Mouse (Mus musculus) embryo, embryonic 11.5 days (tissue): Measurements from ENCODE around the gene Trpm8.

Experiments
- DNase-seq: peaks from one replicate; pipeline ENCODE4 v3.0.0-alpha.2; 2012; ENCODE audit warnings: low read depth, low spot score

The Trpm8 gene

DNA sequence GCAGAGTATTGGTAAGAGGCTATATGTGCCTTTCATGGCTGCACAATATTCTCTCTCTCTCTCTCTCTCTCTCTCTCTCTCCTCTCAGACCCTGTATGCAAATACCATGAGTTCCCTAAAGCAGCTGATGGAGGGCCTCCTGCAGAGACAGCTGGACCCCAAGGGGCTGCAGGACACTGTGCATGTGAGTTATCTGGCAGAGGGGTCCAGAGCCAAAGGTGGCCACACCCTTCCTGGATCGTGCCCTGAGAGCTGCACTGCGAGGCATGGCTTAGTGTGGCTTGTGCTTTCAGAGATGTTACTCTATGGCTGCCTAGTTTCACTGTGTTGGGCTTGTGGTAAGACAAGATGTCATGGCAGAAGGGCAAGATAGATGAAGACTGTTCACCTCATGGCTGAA lies 29.8 kb upstream of the Trpm8 start:
- no peak for DNase-seq

DNA sequence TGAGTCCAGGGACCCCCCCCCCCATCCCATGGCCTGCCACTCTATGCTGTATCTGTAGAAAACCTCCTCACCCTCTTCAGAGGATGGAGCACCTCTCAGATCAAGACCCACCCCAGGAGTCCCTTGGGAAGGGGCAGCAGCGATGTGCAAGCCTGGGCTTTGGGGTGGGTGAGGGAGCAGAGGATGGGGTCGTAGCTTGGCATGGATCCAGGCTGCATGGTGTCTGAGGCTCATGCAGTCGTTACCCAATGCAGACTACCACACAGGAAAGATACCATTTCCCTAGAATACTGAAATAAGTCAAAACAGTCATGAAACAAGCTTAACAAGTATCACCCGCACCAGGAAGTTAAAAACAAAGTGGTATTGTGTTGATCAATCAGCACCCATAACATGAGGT lies 28.8 kb upstream of the Trpm8 start:
- no peak for DNase-seq

DNA sequence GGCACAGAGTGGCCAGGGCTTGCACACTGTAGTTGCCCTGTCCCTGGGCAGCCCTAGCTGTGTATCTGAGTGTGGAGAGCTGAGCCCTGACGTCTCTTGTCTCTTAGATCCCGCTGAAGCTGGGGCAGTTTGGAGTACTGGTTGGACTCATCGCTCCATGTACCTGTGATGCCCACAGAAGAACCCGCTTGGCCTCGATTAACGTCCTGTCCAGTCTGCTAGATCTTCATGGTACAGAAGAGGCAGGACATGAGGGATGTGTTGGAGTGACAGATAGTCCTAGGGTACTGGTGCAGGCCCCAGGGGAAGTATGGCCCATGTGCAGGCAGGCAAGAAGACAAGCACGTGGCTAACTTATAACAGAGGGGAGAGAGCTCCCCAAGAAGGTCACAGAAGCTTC lies 27.9 kb upstream of the Trpm8 start:
- DNase-seq, result no peak

DNA sequence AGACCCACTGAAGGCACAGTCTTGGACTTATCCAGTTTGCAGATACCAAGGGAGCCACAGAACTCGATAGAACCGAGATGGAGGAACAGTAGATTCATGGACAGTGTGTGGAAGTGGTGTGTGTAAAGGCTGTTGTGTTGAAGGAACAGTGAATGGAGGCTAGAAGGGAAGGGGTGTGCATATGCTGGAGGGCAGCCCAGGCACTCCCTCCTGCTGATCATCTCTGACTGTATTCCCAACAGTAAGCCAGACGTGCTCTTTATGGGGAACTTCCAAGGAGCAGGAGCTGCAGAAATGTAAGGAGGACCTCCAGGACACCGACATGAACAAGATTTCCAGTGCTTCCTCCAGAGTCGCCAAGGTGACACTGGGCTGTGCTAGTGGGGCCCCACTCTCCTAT lies 27.4 kb upstream of the Trpm8 start:
- DNase-seq, result no peak

DNA sequence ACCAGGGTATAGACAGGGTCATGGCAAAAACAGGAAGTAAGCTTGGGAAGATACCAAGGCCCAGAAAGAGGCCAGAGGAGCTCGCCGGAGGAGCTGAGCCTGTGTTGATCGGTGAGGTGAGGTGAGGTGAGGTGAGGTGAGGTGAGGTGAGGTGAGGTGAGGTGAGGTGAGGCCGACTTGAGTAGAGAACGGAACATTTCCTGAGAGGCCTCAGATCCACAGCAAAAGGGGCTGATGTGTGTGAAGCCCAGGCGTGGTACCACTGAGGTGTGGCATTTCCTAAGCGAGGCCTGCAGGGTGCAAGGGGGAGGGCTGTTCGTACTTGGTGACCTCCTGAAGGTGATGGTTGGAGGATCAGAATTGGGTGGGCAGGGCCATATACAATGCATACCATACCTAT lies 24.4 kb upstream of the Trpm8 start:
- no peak for DNase-seq

DNA sequence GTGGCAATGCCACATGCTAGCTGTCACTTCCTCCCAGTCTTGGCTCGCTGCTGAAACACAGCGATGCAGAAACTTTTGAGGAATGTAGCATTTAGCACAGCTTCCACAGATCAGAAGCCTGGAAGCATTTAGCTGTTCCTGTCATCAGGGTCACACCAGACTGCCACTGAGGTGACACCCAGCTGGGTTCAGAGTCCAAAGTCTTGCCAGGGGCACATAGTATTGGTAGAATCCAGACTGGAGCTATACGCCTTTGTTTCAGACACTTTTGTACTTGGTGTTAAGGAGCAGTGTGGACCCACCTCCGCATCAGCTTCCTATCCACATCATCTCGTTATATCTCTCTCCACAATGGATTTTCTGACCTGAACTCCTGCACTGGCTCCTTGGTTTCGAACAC lies 23.9 kb upstream of the Trpm8 start:
- DNase-seq, result no peak

DNA sequence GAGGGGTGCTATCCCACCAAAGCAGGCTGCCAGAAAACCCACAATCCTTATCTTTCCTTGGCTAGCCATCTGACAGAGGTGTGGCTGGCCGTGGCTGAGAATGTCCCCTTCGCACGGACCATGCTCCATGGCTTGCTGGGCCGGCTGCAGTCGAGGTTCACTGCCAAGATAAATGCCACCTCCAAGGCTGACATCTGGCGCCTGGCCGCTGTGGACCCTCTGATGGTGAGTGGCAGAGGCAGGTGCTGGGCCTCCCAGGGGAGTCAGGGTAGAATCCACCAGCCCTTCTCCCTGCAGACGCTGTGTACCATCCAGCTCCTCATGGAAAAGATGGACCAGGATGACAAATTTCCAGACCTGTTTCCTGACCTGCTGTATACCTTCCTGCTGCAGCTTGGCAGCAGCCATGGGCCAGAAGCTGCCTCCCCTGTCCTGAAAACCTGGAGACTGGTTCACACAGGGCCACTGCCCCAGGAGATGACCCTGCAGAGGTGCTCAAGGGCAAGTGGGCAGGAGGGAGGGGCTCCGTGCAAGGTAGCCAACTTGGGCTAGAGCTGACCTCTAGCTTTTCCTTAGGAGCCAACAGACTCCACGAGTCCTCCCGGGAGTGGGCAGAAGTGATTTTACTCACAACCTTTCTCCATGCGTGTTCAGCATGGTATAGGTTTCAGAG lies 22.5 kb upstream of the Trpm8 start:
- DNase-seq, result no peak

DNA sequence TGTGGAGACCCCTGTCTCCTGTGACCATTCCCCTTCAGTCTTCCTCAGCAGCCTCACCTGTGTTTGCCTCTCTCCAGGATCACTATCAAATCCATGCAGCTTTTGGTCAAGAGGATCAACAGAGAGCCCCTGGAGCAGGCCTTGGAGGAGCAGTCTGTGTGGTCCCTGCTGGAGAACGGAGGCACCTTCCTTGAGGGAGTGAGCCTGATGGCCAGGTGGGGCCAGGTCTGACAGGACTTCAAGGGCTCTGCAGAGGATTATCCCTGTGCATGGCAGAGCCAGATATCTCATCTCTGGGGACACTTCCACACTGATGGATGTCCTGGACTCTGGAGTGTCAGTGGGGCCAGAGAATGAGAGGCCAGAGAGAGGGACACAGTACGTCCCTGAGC lies 22.0 kb upstream of the Trpm8 start:
- DNase-seq, result no peak

DNA sequence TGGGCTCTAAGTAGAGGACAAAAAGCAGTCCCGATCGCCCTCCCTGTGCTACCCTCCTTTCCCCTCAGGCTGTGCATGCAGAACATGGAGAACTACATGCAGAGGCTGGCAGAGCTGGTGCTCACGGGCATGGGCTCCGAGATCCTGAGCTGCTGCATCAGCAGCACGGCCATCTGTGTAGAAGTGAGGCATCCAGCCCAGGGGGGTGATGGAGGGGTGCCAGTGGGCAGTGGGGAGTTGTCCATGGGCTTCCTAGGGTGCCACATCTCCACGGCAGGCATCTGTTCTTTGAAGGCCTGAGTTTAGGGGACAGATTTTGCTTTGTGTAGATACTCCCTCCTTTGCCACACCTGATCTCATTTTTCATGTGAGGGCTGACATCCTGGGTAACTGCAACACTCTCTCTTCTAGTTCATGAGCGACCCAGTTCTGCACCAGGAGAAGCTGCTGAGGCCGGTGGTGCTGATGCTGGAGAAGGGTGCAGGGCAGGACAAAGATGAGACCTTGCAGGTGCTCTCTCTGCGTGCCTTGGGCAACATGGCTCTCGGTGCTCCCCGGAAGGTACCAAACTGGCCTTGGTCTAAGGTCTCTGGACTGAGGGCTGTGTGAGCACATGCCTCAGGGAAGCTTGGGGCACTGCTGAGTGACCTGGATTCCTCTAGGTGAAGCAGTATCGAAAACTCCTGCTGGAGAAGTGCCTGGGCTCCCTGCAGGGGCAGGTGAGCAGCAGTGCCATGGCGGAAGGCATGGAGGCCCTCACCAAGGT lies 21.3 kb upstream of the Trpm8 start:
- DNase-seq, result no peak

DNA sequence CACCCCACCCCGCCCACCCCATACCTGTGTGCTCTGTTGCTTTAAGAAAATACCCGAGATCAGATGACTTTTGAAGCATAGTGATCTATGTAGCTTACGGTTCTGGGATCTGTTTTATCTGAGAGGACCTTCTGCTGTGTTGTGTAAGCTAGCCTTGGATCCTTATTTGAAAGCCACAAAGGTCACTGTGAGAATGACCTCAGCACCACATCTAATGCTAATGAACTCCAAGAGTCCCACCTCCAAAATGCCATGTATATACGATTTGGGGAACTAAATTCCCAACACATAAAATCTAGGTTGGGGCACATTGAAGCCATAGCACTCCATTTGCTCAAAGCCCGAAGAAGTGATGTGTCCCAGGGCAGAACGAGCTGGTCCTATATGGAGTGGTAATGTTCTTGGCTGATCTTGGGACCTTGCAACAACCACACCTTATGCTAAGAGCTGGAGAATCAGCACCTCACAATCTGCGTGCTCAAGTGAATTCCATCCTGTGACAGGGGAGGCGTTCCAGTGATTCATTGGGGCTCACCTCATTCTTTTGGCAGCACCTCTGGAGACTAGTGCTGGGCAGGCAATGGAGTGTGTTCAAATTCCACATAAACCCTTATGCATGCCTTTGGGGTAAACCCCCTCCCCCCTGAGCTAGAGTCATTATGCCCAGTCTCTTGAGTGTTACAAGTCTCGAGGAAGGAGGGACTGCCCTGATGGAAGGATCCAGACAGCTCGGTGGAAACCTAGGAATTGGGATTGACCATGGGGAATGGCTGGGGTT lies 20.4 kb upstream of the Trpm8 start:
- no peak for DNase-seq

DNA sequence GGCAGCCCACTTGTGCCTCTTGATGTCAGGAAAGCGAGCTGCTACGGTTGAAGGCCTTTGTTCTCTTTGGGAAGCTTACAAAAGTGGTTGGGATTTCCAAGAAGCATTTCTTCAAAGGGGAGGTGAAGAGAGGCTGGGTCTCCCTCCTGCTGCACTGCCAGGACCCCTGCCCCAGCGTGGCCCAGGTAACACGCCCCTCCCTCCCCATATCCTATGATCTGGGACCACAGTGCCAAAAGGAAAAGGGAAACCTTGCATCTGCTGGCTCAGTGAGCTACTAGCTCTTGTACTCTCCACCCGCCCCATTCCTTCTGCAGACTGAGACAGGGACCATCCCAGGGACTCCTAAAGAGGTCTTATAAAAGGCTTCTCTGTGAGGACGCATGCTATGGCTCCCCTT lies 19.8 kb upstream of the Trpm8 start:
- no peak for DNase-seq

DNA sequence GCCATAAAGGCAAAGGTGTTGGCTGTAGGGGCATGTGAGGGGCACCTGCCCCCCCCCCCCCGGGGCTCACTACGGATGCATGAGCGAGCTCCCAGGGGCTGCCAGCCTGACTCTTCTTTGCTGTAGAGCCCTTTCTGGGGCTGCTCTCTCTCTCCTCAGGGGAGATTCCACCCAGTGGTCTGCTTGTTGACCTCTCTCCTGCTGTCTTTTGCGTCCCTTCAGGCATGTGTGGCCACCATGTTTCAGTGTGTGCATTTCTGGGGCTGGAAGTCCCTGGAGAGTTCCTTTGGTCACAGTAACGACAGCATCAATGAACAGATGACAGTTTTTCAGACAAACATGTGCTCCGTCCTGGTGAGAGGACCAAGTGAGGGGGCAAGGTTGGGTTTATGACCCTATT lies 19.1 kb upstream of the Trpm8 start:
- DNase-seq, result no peak

DNA sequence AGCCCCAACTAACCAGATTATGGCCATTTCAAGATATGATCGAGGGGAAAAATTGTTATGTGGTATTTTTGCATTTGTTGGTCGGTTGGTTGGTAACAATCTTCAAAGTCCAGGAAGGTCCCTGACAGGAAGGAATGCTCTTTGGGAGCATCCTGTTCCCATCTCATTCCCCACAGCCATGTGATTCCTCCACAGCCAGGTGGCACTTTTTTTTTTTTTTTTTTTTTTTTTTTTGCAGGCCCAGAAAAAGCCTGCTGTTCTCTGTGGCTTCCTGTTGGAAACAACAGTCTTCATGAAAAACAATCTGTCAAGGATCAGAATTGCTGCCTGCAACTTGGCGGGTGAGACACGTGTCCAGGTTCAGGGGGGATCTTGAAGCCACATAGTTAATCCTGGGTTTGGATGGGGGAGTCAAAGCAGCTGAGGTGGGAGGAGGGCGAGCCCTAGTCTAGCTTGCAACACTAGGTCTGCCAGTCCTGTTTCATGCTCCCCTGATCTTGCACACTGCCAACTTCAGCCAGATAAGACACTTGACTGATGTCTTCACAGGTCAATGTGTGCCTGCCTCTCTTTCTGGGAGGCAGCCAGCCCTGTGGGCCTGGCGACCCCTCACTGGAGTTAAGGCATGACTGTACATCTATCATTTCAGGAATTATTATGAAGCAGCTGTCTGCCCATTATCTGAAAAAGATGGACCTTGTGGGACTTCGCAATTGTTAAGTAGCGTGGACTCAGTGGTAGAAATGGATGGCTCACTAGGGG lies 18.4 kb upstream of the Trpm8 start:
- no peak for DNase-seq

DNA sequence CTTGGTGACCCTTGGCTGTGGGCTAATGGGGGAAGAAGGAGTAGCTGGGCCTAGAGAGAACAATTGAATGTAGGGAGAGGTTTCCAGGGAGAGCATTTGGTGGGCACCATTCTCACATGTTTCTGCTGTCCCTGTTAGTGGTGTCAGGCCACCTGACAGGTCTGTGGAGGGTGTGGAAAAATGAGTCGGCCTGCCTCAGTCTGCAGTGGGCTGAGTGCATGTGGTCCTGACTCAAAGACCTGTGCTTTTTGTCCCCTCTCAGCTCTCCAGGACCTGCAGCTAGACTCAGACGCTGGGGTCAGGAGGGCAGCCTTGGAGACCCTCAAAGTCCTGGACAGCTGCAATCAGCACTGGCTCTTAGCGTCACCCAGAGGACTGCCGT lies 17.8 kb upstream of the Trpm8 start:
- DNase-seq, result no peak

DNA sequence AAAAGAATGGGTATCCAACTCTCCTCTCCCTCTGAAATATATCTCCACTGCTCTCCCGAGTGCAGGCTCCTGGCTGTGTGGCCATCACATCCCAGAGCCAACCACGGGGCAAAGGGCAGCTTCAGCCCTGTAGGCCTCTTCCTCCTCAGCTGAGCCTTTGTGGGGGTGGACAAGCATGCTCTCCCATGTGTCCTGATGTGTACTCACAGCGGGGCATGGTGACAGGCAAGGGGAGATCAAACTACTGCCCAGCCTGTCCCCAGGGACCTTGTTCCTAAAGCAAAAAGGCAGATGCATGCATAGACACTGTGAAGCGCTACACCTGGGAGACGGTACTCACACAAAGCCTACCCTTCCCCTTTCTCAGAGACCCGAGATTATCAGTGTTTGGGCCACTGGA lies 17.3 kb upstream of the Trpm8 start:
- no peak for DNase-seq

DNA sequence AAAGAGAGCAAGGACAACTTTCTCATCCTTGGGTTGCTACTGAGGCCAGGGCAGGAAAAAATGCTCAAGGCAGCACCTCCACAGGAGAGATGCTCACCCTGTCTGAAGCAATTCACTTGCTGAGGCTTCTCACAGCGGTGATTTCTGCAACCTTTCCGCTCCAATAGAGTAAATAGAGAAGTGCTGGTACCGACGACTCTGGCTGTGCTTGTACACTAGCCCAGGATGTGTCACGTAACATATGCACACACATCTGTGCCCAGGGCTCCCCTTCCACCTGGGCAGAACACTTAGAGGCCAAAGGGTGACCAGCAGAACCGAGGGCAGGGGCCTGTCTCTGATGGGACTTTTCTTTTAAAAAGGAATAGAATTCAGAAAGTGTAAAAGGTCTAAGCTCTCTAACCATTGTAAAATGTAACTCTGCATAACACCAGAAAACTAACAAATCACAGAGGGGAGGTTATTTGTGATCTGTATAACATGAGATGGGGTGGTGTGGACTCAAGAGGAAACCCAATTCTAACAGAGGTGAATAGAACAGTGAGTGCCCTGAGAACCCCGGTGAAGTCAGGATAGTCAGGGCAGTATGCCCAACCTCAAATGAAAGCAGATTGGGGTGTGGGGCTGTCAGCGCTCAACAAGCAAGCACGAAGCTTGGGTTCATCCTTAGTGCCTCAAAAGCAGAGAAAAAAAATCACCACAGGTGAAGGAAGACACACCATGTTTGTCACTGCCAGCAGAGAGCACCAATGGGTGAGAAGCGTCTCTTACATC lies 16.7 kb upstream of the Trpm8 start:
- DNase-seq, result no peak

DNA sequence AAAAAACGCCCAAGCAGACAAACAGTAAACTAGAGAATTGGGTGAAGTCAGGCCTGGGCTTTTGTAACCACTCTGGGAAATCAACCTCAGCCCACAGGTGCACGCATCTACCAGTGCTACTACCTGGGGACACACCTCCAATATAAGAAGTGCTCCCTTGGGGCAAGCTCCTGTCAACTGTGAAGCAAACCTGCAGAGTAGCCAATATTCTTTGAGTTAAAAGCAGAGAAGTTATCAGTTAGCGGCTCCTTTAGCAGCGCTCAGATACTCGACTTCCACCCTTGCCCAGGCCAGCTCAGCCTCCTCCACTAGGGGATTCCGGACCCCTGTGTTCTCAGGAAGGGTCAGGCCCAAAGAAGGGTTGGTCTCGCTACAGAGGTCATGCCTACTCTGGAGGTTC lies 15.8 kb upstream of the Trpm8 start:
- DNase-seq, result no peak

DNA sequence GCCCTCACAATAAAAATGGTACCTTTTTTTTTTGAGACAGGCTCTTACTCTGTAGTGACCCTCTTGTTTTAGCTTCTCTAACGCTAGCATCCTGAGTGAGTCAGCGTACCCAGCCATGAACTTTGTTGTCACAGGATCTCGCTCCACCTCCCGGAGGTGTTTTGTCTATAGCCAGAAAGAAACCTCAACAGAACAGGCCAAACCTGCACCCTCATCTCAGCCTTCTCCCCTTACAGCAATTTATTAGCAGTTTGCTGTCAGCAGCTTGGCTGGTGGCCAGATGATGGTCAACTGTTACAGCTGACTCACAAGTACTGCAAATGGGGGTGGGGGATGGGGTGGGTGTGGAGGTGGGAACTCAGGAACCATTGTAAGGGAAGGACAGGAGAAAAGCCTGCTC lies 15.2 kb upstream of the Trpm8 start:
- no peak for DNase-seq

DNA sequence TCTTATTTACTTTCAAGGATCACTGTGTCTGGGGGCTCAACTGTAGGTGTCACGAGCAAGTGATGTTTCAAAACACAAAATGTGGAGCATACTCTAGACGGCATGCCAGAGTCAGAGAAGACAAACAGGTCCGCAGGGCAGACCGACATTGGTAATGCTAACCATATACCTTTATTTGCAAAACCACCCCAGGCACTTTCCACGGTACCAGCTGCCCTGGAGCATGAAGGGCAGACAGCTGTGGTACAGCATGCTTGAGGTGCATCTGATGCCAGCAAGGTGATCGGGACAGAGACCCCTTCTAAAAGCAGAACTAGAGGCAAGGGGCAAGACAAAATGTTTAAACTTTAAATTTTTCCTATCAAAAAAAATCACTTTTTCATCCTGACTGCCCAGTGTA lies 14.5 kb upstream of the Trpm8 start:
- DNase-seq, result no peak

DNA sequence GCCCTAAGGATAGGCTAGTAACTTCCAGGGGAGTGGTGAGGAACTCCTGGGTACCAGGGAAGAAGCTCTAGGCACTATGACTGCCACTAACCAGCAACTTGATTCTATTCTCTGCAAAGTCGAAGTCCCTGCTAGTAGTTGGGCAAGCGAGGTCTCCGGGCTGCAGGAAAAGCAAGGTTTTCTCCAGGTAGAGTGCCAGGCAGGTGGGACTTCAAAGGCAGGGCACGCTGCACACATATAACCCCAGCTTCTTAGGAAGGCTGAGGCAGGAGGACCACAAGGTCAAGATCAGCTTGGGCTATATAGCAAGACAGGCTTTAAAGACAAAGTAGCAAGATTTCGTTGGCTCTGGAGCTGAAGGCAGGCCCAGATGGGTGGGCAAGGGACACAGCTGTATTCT lies 13.7 kb upstream of the Trpm8 start:
- DNase-seq, result no peak

DNA sequence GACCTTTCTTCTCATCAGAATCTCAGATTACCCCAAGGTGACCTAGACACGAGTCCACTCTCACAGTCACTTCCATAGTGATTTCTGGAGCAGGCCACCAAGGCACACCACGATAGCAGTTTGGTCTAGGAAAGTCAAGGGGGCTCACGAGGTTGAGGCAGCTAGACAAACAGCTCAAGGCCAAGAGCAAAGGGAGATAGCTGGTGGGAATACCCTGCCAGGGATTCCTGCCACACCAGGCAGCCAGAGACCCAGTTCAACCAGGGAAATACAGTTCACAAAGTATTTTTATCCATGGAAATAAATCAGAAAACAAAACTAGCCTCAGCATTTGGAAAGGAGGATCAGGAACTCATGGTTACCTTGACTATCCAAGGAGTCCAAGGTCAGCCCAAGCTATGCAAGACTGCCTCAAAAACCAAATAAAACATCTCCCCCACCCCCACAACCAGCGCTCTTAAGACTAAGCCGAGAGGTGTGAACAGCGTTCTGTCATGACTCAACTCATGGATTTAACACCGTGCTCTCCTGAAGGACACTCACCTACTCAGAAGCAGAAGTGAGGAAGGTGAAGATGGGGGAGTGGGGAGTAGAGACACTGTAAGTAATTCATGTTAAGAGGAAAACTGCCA lies 13.1 kb upstream of the Trpm8 start:
- DNase-seq, result no peak
